Mouse (Mus musculus): ENCODE results near the gene Chd2.

GRCm38 (mm10) chr7:73586206-73586605 lies 44.6 kb upstream of the Chd2 start:
- no peak for TF ChIP-seq POLR2A (IDR thresholded peaks at IDR 0.05; ENCODE audit: insufficient read depth, low read depth, low read length)
- TF ChIP-seq EP300 (IDR thresholded peaks at IDR 0.05; ENCODE audit: insufficient read depth, low read depth, low read length): no peak

Measured in heart, adult 2 months (tissue).